Mouse (Mus musculus): ENCODE measurements around the gene Dcakd. TPM values are rescaled to one million over a fixed set of nuclear protein-coding genes. Genes with fewer than 3 reads are reported as not detected.

The Dcakd gene
- polyA plus RNA-seq, 1 experiment: 57.4 TPM

DNA sequence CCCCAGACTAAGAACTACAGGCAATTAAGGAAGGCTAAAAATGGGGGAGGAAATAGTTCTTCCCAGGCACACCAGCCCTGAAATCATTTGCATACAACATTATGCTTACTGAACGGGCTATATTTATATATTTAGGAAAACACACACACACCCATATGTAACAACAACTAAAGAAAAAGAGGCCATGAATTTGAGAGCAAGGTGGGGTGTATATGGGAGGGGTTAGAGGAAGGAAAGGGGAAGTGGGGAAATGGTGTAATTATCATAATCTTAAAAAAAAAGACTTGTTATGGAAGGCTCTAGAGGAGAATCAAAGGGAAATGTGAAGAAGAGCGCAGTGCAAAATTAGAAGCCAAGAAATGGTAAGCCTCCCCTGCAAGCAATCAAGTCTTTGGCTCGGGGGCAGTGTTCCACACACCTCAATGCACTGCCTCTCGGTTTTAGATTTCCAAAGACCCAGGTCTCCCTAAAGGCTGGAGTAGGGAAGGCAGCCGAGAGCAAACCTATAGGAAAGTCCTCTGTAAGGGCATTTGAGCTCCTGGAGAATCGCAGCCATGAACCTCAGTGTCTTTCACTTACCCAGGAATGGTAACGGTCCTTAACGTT lies 460 bp downstream of the Dcakd start:
- peak overlapping the region; percentile 51 for H3K27ac ChIP-seq (ENCODE audit: insufficient read depth, low read length)
- peak overlapping the region; percentile 62 for H3K4me3 ChIP-seq (ENCODE audit: insufficient read depth, low read length)
- H3K4me1 ChIP-seq (ENCODE audit: control insufficient read depth, insufficient read depth, low read length): peaks cover 7% of the 10 kb centered on the region
- TF ChIP-seq POLR2A (IDR thresholded peaks at IDR 0.05; ENCODE audit: extremely low read depth, insufficient read depth, low read length): no peak
- no peak for TF ChIP-seq CTCF (IDR thresholded peaks at IDR 0.05; ENCODE audit: extremely low read depth, insufficient read depth, low read length)

DNA sequence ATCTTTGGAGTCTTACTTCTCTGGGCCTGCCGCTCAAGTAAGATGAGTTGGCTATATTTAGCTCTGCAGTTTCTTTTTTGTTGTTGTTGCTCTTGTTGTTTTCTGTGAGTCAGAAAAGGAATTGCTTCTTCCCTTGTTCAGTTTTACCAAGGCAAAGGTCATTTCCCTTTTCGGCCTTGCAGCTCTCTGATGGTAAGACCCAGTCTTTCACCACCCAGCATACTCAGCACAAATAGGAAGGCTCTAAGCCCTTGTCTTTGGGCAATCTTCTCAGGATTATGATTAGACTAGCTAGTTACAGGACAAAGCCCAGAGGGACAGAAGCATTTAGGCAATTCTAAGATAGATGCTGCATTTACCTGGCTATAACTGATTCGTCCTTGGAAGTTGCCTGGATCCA lies 1.2 kb downstream of the Dcakd start:
- H3K4me1 ChIP-seq (ENCODE audit: control insufficient read depth, insufficient read depth, low read length): peaks cover 2% of the 10 kb centered on the region
- peak overlapping the region; percentile 62; the same call in 1 of the 2 replicates for H3K4me3 ChIP-seq (ENCODE audit: insufficient read depth, low read length)
- 0 out of 2 replicates have a peak overlapping the region, but pooled peaks have one; percentile 21 for H3K27ac ChIP-seq (ENCODE audit: insufficient read depth, low read length)
- no peak for TF ChIP-seq POLR2A (IDR thresholded peaks at IDR 0.05; ENCODE audit: extremely low read depth, insufficient read depth, low read length)
- TF ChIP-seq CTCF (IDR thresholded peaks at IDR 0.05; ENCODE audit: extremely low read depth, insufficient read depth, low read length): no peak

DNA sequence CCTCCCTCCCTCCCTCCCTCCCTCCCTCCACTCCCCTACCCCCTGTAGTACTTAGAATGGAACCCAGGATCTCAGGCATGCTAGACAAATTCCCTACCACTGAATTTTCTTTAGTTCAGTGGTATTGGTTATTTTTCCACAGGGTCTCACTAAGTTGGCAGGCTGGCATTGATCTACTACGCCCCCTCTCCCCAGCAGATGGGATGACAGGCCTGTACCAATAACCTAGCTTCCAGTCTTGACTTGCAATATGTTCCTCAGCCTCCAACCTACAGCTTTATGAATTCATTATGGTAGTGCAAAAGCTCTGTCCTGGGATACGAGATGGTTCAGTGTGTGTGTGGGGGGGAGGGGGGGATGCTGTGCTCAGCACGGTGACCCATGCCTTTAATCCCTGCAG lies 4.2 kb downstream of the Dcakd start:
- Histone ChIP-seq H3K4me3 (ENCODE audit: insufficient read depth, low read length) (no peak overlapping the region), H3K4me1 (ENCODE audit: control insufficient read depth, insufficient read depth, low read length) (peaks cover 2% of the 10 kb centered on the region; the same call in 1 of the 2 replicates), H3K27ac (ENCODE audit: insufficient read depth, low read length) (no peak overlapping the region)
- no peak for TF ChIP-seq CTCF (IDR thresholded peaks at IDR 0.05; ENCODE audit: extremely low read depth, insufficient read depth, low read length)
- no peak for TF ChIP-seq POLR2A (IDR thresholded peaks at IDR 0.05; ENCODE audit: extremely low read depth, insufficient read depth, low read length)

DNA sequence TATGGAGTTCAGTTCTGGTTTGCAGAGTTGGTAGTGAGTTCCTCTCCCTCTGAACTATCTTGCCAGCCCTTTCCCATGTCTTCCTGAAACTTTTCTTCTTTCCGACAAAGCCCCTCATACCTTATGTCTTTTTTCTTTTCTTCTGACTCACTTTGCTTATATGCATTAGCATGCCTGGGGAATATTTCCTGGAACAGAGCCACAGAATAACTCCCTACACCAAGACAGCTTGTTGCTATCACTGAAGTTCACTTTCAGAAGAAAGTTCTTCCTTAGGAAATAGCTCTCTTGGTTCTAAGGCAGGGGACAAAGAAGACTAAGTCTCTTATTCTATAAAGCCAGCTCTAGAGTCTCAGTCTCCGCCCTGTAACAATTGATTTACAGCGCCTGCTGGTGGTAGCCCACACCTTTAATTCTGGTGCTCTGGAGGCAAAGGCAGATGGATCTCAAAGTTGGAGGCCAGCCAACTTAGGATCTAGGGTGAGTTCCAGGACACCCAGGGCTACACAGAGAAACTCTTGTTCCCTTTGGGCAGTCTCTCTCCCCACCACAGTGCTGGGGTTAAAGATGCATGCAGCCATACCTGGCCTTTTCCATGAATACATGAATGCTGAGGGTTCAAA lies 7.3 kb downstream of the Dcakd start:
- Histone ChIP-seq H3K4me1 (ENCODE audit: control insufficient read depth, insufficient read depth, low read length) (no peaks in the 10 kb centered on the region), H3K27ac (ENCODE audit: insufficient read depth, low read length) (no peak overlapping the region), H3K4me3 (ENCODE audit: insufficient read depth, low read length) (no peak overlapping the region)
- TF ChIP-seq POLR2A (IDR thresholded peaks at IDR 0.05; ENCODE audit: extremely low read depth, insufficient read depth, low read length) (no peak), CTCF (IDR thresholded peaks at IDR 0.05; ENCODE audit: extremely low read depth, insufficient read depth, low read length) (no peak)

DNA sequence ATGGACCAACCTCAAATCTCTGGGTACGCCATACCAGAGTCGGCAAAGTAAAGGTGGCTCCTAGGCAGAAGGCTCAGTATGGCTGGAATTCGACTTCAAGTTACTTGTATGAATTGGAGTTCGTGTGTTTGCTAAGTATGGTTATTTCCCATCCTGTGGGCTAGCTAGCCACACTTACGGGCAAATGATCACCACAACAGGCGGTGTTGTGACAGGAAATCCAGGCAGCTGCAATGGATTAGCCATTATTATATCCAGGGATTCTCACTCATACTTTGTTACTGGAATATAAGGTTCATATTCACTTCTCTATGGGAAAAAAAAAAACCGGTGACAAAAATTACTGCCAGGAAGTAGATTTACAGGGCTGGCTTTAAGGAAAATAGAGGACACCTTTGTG lies 8.8 kb downstream of the Dcakd start:
- TF ChIP-seq CTCF (IDR thresholded peaks at IDR 0.05; ENCODE audit: extremely low read depth, insufficient read depth, low read length) (no peak), POLR2A (IDR thresholded peaks at IDR 0.05; ENCODE audit: extremely low read depth, insufficient read depth, low read length) (no peak)
- no peaks in the 10 kb centered on the region for H3K4me1 ChIP-seq (ENCODE audit: control insufficient read depth, insufficient read depth, low read length)
- H3K27ac ChIP-seq (ENCODE audit: insufficient read depth, low read length): no peak overlapping the region
- no peak overlapping the region for H3K4me3 ChIP-seq (ENCODE audit: insufficient read depth, low read length)

DNA sequence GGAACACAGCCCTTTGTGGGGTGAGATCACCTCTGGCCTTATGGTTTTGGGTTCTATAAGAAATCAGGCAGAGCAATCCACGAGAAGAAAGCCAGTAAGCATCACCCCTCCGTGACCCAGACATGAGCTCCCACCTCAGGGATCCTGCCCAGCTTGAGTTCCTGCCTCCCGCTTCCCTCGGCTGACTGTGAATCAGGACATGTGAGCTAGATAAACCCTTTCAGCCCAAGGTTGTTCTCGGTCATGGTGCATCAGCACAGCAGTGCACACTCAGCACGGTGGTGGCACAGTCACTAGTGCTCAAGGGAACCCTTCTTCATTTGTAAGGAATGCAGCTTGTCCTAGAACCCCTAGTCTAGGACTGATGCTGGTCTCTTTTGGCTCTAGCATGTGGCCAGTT lies 9.3 kb downstream of the Dcakd start:
- H3K27ac ChIP-seq (ENCODE audit: insufficient read depth, low read length): no peak overlapping the region
- H3K4me3 ChIP-seq (ENCODE audit: insufficient read depth, low read length): no peak overlapping the region
- no peaks in the 10 kb centered on the region for H3K4me1 ChIP-seq (ENCODE audit: control insufficient read depth, insufficient read depth, low read length)
- TF ChIP-seq CTCF (IDR thresholded peaks at IDR 0.05; ENCODE audit: extremely low read depth, insufficient read depth, low read length): no peak
- no peak for TF ChIP-seq POLR2A (IDR thresholded peaks at IDR 0.05; ENCODE audit: extremely low read depth, insufficient read depth, low read length)

DNA sequence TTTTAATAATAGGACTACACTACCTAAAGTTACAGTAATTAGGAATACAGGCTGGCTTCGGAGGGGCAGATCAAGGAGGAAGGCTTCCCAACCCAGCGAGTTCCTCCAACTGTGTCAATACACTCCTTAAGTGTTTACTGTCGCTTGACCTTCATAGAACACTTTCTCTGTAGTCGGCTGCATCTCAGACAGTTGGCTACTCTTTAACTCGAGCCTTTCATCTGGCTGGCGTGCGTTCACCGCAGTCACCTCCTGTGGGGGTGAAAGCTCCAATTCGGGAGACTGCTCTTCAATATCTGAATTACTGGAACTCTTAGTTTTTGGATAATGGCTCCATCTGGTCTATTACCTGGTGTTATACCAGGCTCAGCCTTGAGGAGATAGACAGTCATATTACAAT lies 10.5 kb downstream of the Dcakd start:
- Histone ChIP-seq H3K4me1 (ENCODE audit: control insufficient read depth, insufficient read depth, low read length) (no peaks in the 10 kb centered on the region), H3K27ac (ENCODE audit: insufficient read depth, low read length) (no peak overlapping the region), H3K4me3 (ENCODE audit: insufficient read depth, low read length) (no peak overlapping the region)
- TF ChIP-seq POLR2A (IDR thresholded peaks at IDR 0.05; ENCODE audit: extremely low read depth, insufficient read depth, low read length): no peak
- no peak for TF ChIP-seq CTCF (IDR thresholded peaks at IDR 0.05; ENCODE audit: extremely low read depth, insufficient read depth, low read length)

DNA sequence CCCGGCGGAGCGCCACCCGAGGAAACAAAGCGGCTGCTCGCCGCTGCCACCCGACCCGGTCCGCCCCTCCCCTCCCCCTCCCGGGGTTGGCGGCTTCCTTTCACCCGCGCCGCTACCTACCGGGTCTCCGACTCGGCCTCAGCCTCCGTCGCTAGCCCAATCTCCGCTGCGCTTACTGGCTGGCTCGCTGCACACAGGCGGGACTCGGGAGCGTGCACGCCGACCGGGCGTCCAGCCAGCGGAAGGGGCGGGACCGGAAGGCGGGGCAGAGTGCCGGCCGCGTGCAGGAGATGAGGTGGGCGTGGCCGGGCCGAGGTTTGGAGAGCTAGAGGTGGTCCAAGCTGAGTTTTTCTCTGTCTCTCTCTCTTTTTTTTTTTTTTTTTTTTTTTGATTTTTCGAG lies 11.2 kb downstream of the Dcakd start:
- Histone ChIP-seq H3K27ac (ENCODE audit: insufficient read depth, low read length) (0 out of 2 replicates have a peak overlapping the region, but pooled peaks have one; percentile 42), H3K4me3 (ENCODE audit: insufficient read depth, low read length) (peak overlapping the region; percentile 56), H3K4me1 (ENCODE audit: control insufficient read depth, insufficient read depth, low read length) (no peaks in the 10 kb centered on the region)
- TF ChIP-seq CTCF (IDR thresholded peaks at IDR 0.05; ENCODE audit: extremely low read depth, insufficient read depth, low read length): no peak
- peak; percentile 69 for TF ChIP-seq POLR2A (IDR thresholded peaks at IDR 0.05; ENCODE audit: extremely low read depth, insufficient read depth, low read length)

DNA sequence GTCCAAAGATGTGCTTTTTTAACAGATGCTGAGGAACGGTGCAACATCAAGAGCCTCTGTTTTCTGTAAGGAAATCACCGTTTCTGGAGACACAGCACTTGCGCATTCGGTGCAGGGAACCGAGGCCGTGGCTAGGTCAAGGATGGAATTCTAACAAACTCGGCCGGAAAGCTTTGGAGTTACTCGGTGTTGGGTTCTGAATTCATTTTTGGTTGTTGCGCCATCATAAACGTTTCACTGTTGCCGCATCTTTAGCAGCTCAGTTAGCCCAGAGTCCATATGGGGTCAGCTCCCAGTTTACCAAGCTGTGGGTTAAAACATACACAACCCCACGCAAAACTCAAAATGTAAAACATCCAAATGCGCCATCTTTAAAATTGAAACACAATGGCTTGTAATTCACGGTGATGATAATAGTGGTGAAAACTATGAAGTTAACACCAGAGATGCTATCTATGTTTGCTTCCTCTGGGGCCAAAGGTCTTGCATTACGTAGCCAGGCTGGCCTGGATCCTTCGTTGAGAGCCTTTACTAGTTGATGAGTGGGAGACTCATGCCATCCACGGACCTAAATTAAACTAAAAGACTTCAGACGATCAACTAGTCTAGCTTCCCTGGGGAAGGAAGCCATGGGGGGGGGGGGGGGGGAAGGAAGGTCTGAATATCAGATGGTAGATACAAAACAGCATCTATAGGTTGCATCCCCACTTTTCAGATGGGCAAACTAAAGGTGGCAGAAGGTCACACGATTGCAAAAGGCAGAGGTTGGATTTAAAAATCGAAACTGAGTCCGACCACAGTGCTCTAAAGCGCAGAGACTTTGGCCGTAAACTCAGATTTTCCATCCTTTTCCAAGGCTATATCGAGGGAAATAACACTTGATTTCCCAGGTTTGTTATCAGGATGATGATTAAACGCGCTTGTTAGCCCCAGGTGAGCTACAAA lies 12.0 kb downstream of the Dcakd start:
- Histone ChIP-seq H3K4me3 (ENCODE audit: insufficient read depth, low read length) (peak overlapping the region; percentile 56), H3K27ac (ENCODE audit: insufficient read depth, low read length) (0 out of 2 replicates have a peak overlapping the region, but pooled peaks have one; percentile 42)
- TF ChIP-seq CTCF (IDR thresholded peaks at IDR 0.05; ENCODE audit: extremely low read depth, insufficient read depth, low read length) (no peak), POLR2A (IDR thresholded peaks at IDR 0.05; ENCODE audit: extremely low read depth, insufficient read depth, low read length) (no peak)

More for the DNA sequence above, 12.0 kb downstream of the Dcakd start:
- no peaks in the 10 kb centered on the region for H3K4me1 ChIP-seq (ENCODE audit: control insufficient read depth, insufficient read depth, low read length)

Measured in cortical plate, adult 2 months (tissue).